Comparison of ENCODE assay signal across 8 mouse cellular contexts in genomic region chr11:74870991-74871622, GRCm38 (mm10). TPM values are rescaled to one million over a fixed set of nuclear protein-coding genes. Genes with fewer than 3 reads are reported as not detected.
DNase-seq lines count a peak whose midpoint lies in the region; ATAC-seq lines count a peak whose summit lies in the region.

No protein-coding gene starts in this region.

- H3K36me3 ChIP-seq in midbrain, embryonic 13.5 days: peaks cover 27% of the 10 kb centered on the region
- no peaks in the 10 kb centered on the region for H3K36me3 ChIP-seq in midbrain, embryonic 11.5 days (ENCODE audit: control insufficient read depth, insufficient read depth, low read length)
- peaks cover 20% of the 10 kb centered on the region for H3K36me3 ChIP-seq in neural tube, embryonic 15.5 days

- no peak for ATAC-seq in midbrain, embryonic 13.5 days
- ATAC-seq in midbrain, embryonic 11.5 days (ENCODE audit: low FRiP score): no peak
- ATAC-seq in neural tube, embryonic 15.5 days (ENCODE audit: low FRiP score): no peak

- peak; percentile 60 to 75 for DNase-seq in adrenal gland, adult (ENCODE audit: inconsistent age in 2 of 2, low spot score in 1 of 2)
- no peak for DNase-seq in adrenal gland, adult 18-20 months (ENCODE audit: low spot score in 2 of 2)
- DNase-seq in midbrain, embryonic 11.5 days (ENCODE audit: low spot score, missing footprints): no peak
- DNase-seq in layer of hippocampus, postnatal 36 days: peak; percentile 60 to 63
- DNase-seq in thymus, postnatal 0 days (ENCODE audit: low spot score): no peak
- DNase-seq in gastrocnemius, adult 8-10 months (ENCODE audit: low spot score in 2 of 2): no peak

- peak overlapping the region; percentile 84 for H3K27ac ChIP-seq in midbrain, embryonic 13.5 days
- H3K27ac ChIP-seq in midbrain, embryonic 11.5 days (ENCODE audit: low read depth, low read length): no peak overlapping the region
- H3K27ac ChIP-seq in neural tube, embryonic 15.5 days (replicated peaks): peak overlapping the region; percentile 23

- no peak overlapping the region for H3K4me3 ChIP-seq in midbrain, embryonic 13.5 days (replicated peaks)
- no peak overlapping the region for H3K4me3 ChIP-seq in midbrain, embryonic 11.5 days (ENCODE audit: low read depth, low read length)
- no peak overlapping the region for H3K4me3 ChIP-seq in neural tube, embryonic 15.5 days (replicated peaks)

- 30% methylated on average over 12 of the region's 12 CpGs for WGBS in midbrain, embryonic 13.5 days
- 39% methylated on average over 12 of the region's 12 CpGs for WGBS in midbrain, embryonic 11.5 days
- 12% methylated on average over 12 of the region's 12 CpGs for WGBS in neural tube, embryonic 15.5 days

- H3K9ac ChIP-seq in midbrain, embryonic 13.5 days (replicated peaks): 0 out of 2 replicates have a peak overlapping the region, but pooled peaks have one; percentile 1
- H3K9ac ChIP-seq in midbrain, embryonic 11.5 days (ENCODE audit: low read length): no peak overlapping the region
- H3K9ac ChIP-seq in neural tube, embryonic 15.5 days (replicated peaks): no peak overlapping the region

- no peaks in the 10 kb centered on the region for H3K27me3 ChIP-seq in midbrain, embryonic 13.5 days
- no peaks in the 10 kb centered on the region for H3K27me3 ChIP-seq in midbrain, embryonic 11.5 days (ENCODE audit: control insufficient read depth, insufficient read depth, low read length)
- H3K27me3 ChIP-seq in neural tube, embryonic 15.5 days (replicated peaks): no peaks in the 10 kb centered on the region

- peaks cover 48% of the 10 kb centered on the region for H3K4me1 ChIP-seq in midbrain, embryonic 13.5 days (replicated peaks)
- no peaks in the 10 kb centered on the region; the same call in 1 of the 2 replicates for H3K4me1 ChIP-seq in midbrain, embryonic 11.5 days (ENCODE audit: control insufficient read depth, insufficient read depth, low read length)
- peaks cover 51% of the 10 kb centered on the region for H3K4me1 ChIP-seq in neural tube, embryonic 15.5 days

- no peaks in the 10 kb centered on the region for H3K9me3 ChIP-seq in midbrain, embryonic 13.5 days
- no peaks in the 10 kb centered on the region for H3K9me3 ChIP-seq in midbrain, embryonic 11.5 days (ENCODE audit: control insufficient read depth, low read length)
- H3K9me3 ChIP-seq in neural tube, embryonic 15.5 days (replicated peaks): no peaks in the 10 kb centered on the region

- peak overlapping the region; percentile 30; the same call in 1 of the 2 replicates for H3K4me2 ChIP-seq in midbrain, embryonic 13.5 days (replicated peaks)
- H3K4me2 ChIP-seq in midbrain, embryonic 11.5 days: no peak overlapping the region
- 0 out of 2 replicates have a peak overlapping the region, but pooled peaks have one; percentile 9 for H3K4me2 ChIP-seq in neural tube, embryonic 15.5 days

RNA-seq across cellular contexts. Expression of gene Sgsm2, which starts 25.8 kb away (rescaled TPM):
- total RNA-seq in adrenal gland, adult 18-20 months (2021): 10 to 100 TPM; 15.9 to 27.5 TPM
- 18.8 and 20.8 TPM in 2 replicates for polyA plus RNA-seq in midbrain, embryonic 13.5 days (2015; fragmentation: Nextera tagmentation; extraction: Ambion mirVana)
- 5.8 and 6.8 TPM in 2 replicates for polyA plus RNA-seq in midbrain, embryonic 11.5 days (2014; fragmentation: Nextera tagmentation; extraction: Ambion mirVana)
- total RNA-seq in layer of hippocampus, postnatal 36 days (2021): 10 to 100 TPM; 88.1 to 89.4 TPM
- 24.1 and 27.3 TPM in 2 replicates for polyA plus RNA-seq in neural tube, embryonic 15.5 days (2015; fragmentation: Nextera tagmentation; extraction: Ambion mirVana)
- polyA plus RNA-seq in thymus, postnatal 0 days (2015; fragmentation: Nextera tagmentation; extraction: Ambion mirVana): 2.2 and 3.1 TPM in 2 replicates
- 1 to 10 TPM; 1.3 to 2.0 (median 1.7) TPM for total RNA-seq in gastrocnemius, adult 8-10 months (2022)

RNA-seq across cellular contexts. Expression of gene Tsr1, which starts 26.8 kb away (rescaled TPM):
- total RNA-seq in adrenal gland, adult 18-20 months (2021): 10 to 100 TPM; 46.8 to 57.1 TPM
- 28.1 and 32.1 TPM in 2 replicates for polyA plus RNA-seq in midbrain, embryonic 13.5 days (2015; fragmentation: Nextera tagmentation; extraction: Ambion mirVana)
- polyA plus RNA-seq in midbrain, embryonic 11.5 days (2014; fragmentation: Nextera tagmentation; extraction: Ambion mirVana): 48.9 and 51.3 TPM in 2 replicates
- total RNA-seq in layer of hippocampus, postnatal 36 days (2021): 10 to 100 TPM; 33.3 to 34.4 TPM
- 28.1 and 32.8 TPM in 2 replicates for polyA plus RNA-seq in neural tube, embryonic 15.5 days (2015; fragmentation: Nextera tagmentation; extraction: Ambion mirVana)
- polyA plus RNA-seq in thymus, postnatal 0 days (2015; fragmentation: Nextera tagmentation; extraction: Ambion mirVana): 39.5 and 41.4 TPM in 2 replicates
- 10 to 100 TPM; 26.3 to 39.2 (median 28.2) TPM for total RNA-seq in gastrocnemius, adult 8-10 months (2022)

RNA-seq across cellular contexts. Expression of gene Mnt, which starts 40.4 kb away (rescaled TPM):
- total RNA-seq in adrenal gland, adult 18-20 months (2021): 10 to 100 TPM; 18.3 to 28.9 TPM
- 8.4 and 9.1 TPM in 2 replicates for polyA plus RNA-seq in midbrain, embryonic 13.5 days (2015; fragmentation: Nextera tagmentation; extraction: Ambion mirVana)
- 3.7 and 4.5 TPM in 2 replicates for polyA plus RNA-seq in midbrain, embryonic 11.5 days (2014; fragmentation: Nextera tagmentation; extraction: Ambion mirVana)
- total RNA-seq in layer of hippocampus, postnatal 36 days (2021): 10 to 100 TPM; 28.3 to 30.5 TPM
- 7.0 and 7.3 TPM in 2 replicates for polyA plus RNA-seq in neural tube, embryonic 15.5 days (2015; fragmentation: Nextera tagmentation; extraction: Ambion mirVana)
- polyA plus RNA-seq in thymus, postnatal 0 days (2015; fragmentation: Nextera tagmentation; extraction: Ambion mirVana): 4.9 and 5.8 TPM in 2 replicates
- 10 to 100 TPM in 1 of 4 experiments, 1 to 10 TPM in 3; 5.8 to 11.7 (median 7.8) TPM for total RNA-seq in gastrocnemius, adult 8-10 months (2022)

RNA-seq across cellular contexts. Expression of gene Smg6, which starts 54.5 kb away (rescaled TPM):
- 10 to 100 TPM; 17.9 to 21.4 TPM for total RNA-seq in adrenal gland, adult 18-20 months (2021)
- polyA plus RNA-seq in midbrain, embryonic 13.5 days (2015; fragmentation: Nextera tagmentation; extraction: Ambion mirVana): 20.2 and 21.0 TPM in 2 replicates
- polyA plus RNA-seq in midbrain, embryonic 11.5 days (2014; fragmentation: Nextera tagmentation; extraction: Ambion mirVana): 16.0 and 17.9 TPM in 2 replicates
- 10 to 100 TPM; 33.7 to 34.4 TPM for total RNA-seq in layer of hippocampus, postnatal 36 days (2021)
- polyA plus RNA-seq in neural tube, embryonic 15.5 days (2015; fragmentation: Nextera tagmentation; extraction: Ambion mirVana): 13.3 and 14.3 TPM in 2 replicates
- polyA plus RNA-seq in thymus, postnatal 0 days (2015; fragmentation: Nextera tagmentation; extraction: Ambion mirVana): 14.4 and 15.8 TPM in 2 replicates
- 10 to 100 TPM; 10.3 to 13.0 (median 11.7) TPM for total RNA-seq in gastrocnemius, adult 8-10 months (2022)

RNA-seq across cellular contexts. Expression of gene Srr, which starts 54.6 kb away (rescaled TPM):
- total RNA-seq in adrenal gland, adult 18-20 months (2021): 10 to 100 TPM; 44.8 to 51.3 TPM
- polyA plus RNA-seq in midbrain, embryonic 13.5 days (2015; fragmentation: Nextera tagmentation; extraction: Ambion mirVana): 31.5 and 32.9 TPM in 2 replicates
- 25.9 and 29.7 TPM in 2 replicates for polyA plus RNA-seq in midbrain, embryonic 11.5 days (2014; fragmentation: Nextera tagmentation; extraction: Ambion mirVana)
- total RNA-seq in layer of hippocampus, postnatal 36 days (2021): 10 to 100 TPM; 95.7 to 99.8 TPM
- polyA plus RNA-seq in neural tube, embryonic 15.5 days (2015; fragmentation: Nextera tagmentation; extraction: Ambion mirVana): 38.0 and 38.1 TPM in 2 replicates
- polyA plus RNA-seq in thymus, postnatal 0 days (2015; fragmentation: Nextera tagmentation; extraction: Ambion mirVana): 9.7 and 12.5 TPM in 2 replicates
- 10 to 100 TPM; 15.8 to 19.1 (median 17.0) TPM for total RNA-seq in gastrocnemius, adult 8-10 months (2022)

Comparison
In these comparisons a context has a peak if more than half of its experiments do, and no peak if none do; other contexts are left out.
1. DNase-seq: peak in adrenal gland, adult (2 of 2) and layer of hippocampus, postnatal 36 days (2 of 2); none in adrenal gland, adult 18-20 months (0 of 2), midbrain, embryonic 11.5 days (single experiment), thymus, postnatal 0 days (single experiment) and gastrocnemius, adult 8-10 months (0 of 2).